Mouse (Mus musculus) adrenal gland (tissue): ENCODE data around the gene Ldhd.

Source experiments
- intact Hi-C: fragments of 180-260 bp; cut with DNase I; formaldehyde crosslinking; loops from one replicate; pipeline ENCODE4 v1.15.1; 2025

Gene Ldhd

DNA sequence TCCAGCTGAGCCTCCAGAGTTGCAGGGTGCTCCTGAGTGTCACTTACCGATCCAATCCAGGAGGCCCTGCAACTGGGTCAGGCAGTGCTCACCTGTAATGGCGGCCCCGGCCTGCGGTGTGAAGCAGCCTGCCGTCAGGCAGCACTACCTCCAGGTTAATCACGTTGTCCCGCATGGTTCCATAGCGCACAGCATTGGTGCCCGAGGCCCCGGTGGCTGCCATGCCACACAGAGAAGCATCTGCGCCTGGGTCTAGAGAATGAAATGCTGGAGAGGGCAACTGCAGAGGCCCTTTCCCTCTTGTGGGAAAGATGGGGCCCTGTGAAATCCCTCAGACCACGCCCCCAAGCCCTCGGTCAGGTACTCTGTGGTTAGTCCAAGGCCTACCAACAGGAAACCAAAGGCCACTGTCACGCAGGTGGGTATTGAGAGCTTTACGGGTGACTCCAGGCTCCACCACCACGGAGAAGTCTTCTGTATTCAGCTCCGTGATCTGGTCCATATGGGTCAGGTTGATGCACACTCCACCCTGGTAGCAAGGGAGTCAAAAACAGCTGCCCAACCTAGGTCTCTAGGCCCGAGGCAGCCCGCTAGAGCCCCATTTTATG, 1.2 kb downstream of the Ldhd start:
- intact Hi-C loops = no loop called here

DNA sequence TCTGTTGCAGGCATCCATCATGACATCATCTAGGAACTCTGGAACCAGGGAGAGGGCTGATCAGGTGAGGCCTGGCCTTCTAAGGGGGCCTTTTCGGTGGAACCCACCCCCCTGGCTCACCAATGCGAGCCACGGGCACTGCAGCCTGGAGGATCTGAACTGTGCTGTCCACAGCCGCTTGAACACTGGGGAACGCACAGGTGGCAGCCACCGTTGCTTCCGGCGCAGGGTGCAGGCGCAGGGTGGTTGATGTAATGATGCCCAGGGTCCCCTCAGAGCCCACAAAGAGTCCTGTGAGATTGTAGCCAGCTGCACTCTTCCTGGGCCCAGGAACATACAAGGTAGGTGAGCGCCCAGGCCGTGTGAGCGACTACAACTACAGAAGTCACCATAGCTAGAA, 1.8 kb downstream of the Ldhd start:
- intact Hi-C loops = no loop called here

DNA sequence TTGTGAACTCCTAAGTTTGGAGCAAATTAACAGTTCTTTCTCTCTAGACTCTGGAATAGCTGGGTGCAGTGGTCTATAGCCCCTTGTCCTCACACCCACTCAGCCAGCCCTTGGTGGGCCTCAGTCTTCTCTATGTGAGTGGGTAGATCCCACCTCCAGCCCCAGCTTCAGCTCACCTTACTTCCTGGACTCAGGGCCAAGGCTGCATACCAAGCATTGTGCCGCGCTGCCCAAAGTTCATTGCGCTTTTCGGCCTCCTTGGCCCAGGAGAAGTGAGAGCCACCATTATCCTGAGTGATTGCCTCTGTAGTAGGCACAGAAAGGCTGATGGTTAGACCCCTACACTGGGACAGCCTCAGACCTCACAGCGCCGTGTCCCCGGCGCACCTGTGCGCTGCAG, 2.3 kb downstream of the Ldhd start:
- intact Hi-C loops = no loop called here

DNA sequence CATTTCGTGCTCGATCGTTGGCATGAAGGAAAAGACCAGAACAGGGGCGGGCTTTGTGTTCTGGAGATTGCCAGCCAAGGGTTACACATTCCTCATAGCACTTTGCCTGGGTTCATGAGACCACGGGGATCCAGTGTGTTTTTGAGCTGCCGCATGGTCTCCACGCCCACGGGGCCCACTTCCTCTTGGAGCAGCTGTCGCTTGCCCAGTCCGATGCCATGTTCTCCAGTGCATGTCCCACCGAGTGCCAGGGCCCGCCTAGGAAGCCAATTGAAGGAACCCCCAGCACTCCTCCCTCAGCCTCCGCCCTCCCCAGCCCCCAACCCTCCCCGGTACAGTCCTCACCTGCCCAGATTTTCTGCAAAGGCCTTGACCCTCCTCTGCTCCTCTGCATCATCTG, 3.2 kb downstream of the Ldhd start:
- intact Hi-C loops = no loop called here

DNA sequence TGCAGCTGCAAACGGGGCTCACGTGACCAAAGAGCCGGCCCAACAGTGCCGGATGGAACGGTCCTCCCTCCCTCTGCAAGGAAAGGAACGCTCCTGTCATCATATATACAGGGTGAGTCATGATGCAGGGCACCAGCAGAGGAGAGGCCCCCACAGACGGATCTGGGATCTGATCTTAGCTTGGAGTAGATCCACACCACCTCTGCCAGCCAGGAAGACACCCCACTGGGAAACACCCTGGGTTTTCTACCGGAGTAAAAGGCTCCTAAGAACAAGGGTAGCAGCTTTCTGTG, 3.7 kb downstream of the Ldhd start:
- intact Hi-C loops = no loop called here

DNA sequence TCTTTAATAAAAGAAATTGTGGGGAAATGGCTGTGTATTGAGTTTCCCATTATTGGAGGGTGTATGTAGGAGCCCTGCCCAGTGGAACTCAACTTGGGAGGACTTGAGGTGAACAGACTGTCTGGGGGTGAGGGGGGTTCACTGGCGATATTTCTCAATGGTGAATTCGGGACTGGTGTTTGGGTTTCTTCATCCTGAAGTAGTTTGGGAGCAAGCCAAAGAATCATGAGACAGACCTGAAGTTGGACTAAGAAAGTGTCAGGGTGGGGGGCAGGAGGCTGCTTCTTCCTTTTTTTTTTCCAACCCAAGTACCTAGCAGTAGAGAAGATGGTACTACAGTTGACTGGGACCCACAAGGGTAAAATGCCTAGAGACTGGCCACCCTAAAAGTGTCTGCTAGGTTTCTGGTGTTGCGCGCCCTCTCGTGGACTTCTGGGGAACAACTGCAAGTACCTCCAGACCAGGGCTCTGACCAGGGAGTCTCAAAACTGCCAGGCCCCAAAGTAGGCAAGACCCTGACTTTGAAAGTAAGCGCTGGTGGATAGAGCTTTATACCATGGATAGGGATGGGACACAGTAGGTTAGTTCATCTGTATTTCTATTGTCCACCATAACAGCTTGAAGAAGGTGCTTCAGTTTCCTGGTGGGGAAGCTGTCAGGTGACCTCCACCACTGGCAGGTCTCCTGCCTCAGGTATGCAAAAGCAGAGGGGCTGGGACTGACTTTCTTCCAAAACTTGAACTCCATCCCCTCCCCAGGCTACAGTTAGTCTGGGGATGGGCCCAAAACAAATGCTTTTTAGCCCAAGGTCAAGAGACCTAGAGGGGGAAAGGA, 4.3 kb downstream of the Ldhd start:
- intact Hi-C loops = no loop called here

- intact Hi-C loops = loop anchor here (1.0 kb wide), 1 partner anchor 89 kb away; the partner anchor contains the start of gene Znrf1
Measured at GRCm38 (mm10) chr8:111624853-111625221, 5.3 kb downstream of the Ldhd start.

DNA sequence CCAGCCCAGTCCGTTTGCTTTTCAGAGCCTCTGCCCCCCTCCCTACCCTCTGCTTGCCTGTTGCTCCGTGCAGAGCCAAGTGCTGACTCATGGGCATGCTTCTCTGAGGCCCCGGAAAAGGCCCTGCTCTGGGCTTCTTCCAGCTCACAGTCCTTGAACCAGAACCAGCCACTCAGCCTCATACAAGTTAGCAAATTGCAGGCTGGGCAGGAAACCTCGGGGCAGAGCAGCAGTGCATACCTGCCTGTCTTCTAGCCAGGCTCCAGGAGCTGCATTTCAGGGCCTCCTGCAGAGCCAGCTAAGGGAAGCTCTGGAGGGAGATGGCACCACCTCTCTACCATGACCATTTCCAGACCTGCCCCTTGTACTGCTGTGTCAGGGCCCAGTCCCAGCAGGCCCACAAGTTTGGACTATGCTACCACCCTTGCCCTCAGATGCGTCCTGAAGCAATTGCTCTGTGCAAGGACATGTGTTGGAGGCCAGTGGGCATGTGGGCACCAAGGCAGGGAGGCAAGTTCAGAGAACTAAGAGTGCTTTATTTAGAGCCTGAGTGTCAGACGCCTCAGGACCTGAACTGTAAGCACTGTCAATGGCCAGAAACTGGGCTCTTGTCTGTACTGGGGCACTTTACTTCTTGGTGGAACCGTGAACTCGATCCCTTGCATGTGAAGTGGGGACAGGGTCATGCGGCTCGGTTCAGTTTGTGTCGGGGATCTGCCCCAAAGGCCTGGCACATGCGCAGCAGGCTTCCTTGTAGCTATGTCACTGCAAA, 5.9 kb downstream of the Ldhd start:
- intact Hi-C loops = loop anchor here (1.0 kb wide), 1 partner anchor 88 kb away; the partner anchor contains the start of gene Znrf1

DNA sequence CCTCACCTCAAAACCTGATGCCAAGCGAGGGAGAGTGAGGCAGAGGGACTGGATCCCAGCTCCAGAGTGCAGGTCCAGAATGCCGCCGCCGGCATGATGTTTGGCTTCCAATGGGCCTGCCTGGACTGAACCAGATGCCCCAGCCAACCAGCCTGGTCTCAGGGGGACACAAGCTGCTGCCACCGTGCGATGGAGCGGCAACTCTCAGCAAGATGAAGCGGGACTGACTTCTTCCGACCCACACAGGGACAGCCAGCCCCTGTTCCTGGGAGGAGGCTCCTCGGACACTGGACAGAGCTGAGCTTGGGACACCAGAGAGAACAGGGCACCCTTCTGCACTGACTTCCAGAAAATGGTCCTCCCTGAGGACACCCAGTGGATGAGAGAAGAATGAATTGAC, 7.6 kb downstream of the Ldhd start:
- intact Hi-C loops = no loop called here

- intact Hi-C loops = no loop called here
Measured at GRCm38 (mm10) chr8:111622104-111622503, 8.1 kb downstream of the Ldhd start.

GRCm38 (mm10) chr8:111619936-111620335, 10.2 kb downstream of the Ldhd start:
- intact Hi-C loops = no loop called here

DNA sequence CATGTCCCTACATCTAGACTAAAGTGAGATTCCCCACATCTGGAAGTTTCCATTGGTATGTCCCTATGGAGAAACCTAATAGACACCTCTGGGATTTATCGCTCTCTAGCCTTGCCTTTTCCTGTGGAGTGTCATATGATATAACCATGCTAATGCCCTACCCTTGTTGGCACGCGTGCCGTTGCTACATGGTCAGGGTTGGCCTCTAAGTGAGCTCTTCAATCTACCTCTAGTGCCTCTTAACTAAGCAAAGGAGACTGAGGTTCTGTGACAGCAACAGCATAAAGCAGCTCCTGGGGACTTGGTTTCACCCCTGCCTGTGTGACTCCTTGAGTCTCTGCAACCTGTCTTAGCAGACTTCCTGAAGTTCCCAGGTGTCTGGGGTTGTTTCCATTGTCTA, 11.9 kb downstream of the Ldhd start:
- intact Hi-C loops = no loop called here

GRCm38 (mm10) chr8:111617812-111618211, 12.4 kb downstream of the Ldhd start:
- intact Hi-C loops = no loop called here

DNA sequence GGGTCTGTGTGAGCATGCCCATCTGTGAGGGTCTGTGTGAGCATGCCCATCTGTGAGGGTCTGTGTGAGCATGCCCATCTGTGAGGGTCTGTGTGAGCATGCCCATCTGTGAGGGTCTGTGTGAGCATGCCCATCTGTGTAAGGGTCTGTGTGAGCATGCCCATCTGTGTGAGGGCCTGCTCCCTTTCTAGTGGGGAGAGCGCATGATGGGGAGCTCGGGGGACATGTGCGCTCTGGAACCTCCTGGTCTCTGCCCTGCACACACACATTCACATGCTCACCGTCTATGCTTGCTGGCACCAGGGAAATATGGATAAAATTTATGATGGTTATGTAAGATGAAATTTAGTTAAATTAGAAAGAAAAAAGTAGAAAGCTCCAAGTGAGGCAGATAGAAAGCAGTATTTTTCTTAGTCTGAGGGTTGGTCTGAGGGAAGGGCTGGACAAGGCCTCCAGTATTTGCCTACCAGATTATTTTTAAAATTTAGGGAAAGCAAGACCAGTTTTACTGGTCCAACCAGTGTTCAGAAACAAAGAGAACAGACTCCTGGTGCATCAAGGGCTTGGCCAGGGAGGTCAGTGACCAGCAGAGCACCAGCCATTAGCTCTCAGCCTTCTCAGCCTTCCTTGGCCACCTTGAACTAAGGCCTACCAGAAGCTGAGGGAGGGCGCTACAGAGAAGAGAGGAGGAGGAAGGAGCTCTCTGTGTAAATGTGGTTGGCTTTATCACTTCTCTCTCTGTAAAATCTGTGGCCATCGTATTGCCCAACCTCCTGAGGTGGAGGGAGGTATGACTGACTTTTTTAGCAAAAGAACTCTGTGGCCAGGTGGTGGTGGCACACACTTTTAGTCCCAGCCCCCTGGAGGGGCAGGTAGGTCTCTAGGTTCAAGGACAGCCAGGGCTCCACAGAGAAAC, 15.1 kb downstream of the Ldhd start:
- intact Hi-C loops = no loop called here

DNA sequence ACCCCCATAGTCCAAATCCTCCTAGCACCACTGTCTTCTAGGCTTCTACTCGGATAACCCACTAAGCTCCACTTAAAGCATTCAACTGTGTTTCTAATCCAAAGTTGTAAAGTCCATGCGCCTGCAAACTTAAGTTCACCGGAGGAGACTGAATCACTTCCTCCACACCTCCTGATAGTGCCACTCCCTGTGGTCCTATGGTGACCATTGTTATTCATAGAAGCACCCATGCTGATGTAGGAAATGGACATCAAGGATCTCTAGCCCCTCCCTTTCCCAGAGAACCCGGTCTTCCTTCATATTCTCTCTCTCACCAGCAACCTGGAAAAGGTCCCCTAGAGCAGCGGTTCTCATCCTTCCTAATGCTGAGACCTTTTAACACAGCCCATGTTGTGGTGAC, 17.0 kb downstream of the Ldhd start:
- intact Hi-C loops = no loop called here

- intact Hi-C loops = loop anchor here (10.0 kb wide), 1 partner anchor 63 kb away; no protein-coding TSS in a partner anchor
Measured at GRCm38 (mm10) chr8:111607414-111607813, 22.8 kb downstream of the Ldhd start.

DNA sequence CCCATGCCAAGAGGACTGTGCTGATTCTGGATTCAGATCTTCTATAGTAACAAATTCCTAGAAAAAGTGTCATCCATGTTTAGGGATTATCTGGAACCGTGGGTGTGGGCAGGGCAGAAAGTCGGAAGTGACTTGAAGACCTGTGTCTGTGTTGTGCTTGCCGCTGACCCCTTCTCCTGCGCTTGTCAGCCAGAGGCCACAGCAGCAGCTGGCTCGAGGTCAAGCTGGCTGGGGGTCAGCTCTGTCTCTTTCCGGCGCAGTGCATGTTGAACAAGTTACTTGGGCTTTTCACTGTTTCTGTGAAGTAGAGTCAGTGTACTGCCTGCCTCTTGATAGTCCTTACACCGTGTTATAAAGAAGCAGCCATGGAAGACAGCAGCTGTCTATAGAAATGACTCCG, 23.2 kb downstream of the Ldhd start:
- intact Hi-C loops = loop anchor here (10.0 kb wide), 1 partner anchor 62 kb away; no protein-coding TSS in a partner anchor

DNA sequence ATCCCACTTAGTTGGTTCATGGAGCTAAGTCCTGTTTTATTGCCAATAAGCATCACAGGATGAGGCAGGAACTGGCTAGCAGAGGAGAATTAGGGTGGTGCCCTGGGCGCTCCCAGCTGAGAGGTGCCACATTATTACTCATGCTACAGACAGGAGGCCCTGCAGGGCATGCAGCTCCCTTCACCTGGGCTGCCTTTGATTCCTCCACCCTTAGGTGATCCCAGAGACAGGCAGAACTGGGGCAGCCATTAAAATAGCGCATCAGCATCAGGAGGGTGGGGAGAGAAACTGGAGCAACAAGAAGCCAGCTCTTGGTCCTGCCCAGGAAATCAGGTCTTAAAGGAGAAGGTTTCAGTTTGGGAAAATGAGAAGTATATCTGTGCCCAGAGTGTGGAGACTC, 25.2 kb downstream of the Ldhd start:
- intact Hi-C loops = loop anchor here (10.0 kb wide), 1 partner anchor 60 kb away; no protein-coding TSS in a partner anchor

DNA sequence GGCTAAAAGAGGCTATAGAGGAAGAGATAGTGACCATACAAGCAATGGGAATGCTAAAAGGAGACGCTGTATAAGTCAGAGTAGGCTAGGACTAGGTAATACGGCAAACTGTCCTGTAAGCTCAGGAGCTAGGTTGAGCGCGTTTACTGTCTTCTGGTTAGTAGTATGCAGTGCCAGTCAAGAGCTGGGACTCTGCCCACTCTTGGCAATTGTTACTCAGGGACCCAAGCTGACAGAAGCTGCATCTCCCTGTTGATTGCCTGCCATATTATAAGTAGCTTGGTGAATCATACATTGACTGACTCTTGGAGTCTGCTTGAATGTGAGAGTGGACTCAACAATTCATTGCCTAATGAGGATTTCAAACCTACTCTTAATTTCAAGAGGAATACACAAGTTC, 28.1 kb downstream of the Ldhd start:
- intact Hi-C loops = loop anchor here (10.0 kb wide), 1 partner anchor 57 kb away; no protein-coding TSS in a partner anchor

DNA sequence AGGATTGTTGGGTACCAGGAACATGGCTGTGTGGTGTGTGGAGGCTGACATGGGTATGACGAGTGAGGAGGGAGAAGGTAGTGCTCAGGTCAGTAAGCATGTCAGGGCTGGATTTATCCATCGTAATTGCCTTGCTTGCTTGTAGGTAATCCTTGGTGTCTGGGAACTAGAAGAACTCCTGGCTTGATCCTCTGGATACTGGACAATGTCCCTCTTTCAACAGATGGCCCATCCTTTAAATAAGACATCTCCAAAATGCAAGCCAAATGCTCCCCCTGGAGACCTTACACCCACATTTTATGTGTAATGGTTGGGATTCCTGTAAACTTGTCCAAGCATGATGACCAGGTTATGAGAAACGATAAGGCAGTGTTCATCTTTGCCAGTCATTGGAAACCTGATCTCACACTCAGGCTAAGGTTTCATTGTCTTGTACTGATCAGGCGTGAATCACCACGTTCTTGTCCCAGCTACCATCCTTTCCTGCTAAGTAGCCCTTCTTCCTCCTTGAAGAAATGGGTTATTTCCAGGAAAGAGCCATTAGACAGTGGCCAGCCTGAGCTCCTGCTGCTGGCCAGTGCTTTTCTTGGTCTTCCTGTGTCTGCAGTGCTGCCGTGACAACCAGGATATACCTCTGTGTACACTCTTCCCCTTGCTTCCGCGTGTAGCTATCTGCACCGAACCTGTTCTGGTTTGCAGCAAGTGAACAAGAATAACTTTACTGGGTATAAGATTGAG, 30.3 kb downstream of the Ldhd start:
- intact Hi-C loops = loop anchor here (10.0 kb wide), 1 partner anchor 55 kb away; no protein-coding TSS in a partner anchor
